Mouse (Mus musculus) intestine, embryonic 14.5 days (tissue): ENCODE data around the gene Zfp30. TPM values are rescaled to one million over a fixed set of nuclear protein-coding genes. Genes with fewer than 3 reads are reported as not detected.

Experiments used
- microRNA counts: library from miRNA; unstranded; fragments of <30 nt; microRNA quantifications from one replicate; lab custom pipeline; 2016
- microRNA-seq: library from miRNA; unstranded; fragments of <30 nt; microRNA quantifications from one replicate; pipeline ENCODE4, GENCODE M21; 2016
- polyA plus RNA-seq: library from polyadenylated mRNA; unstranded; fragments of >200 nt; fragmentation: Nextera tagmentation; extraction: Ambion mirVana; gene quantifications from 2 replicates; pipeline ENCODE4 v1.2.1, GENCODE M21; 2014

The Zfp30 gene
- polyA plus RNA-seq, 1 experiment from 2014 or later = 6.9 TPM

MicroRNAs within 50 kb of the gene (microRNA counts, 519-probe panel; counts per million panel counts)
- not detected for microRNA mmu-miR-1964 (lab: Ali Mortazavi, UCI)

Small RNAs within 50 kb of the gene (microRNA-seq; reads per million reads assigned to microRNA genes)
- 3.6 reads per million, percentile 30 among the genes with 10 or more reads in this experiment for gene Mir1964

Other genes with a start within 250 kb of the Zfp30 start
- gene Catsperg2, start 57.0 kb upstream of the Zfp30 start, polyA plus RNA-seq = not detected in 2 replicates
- gene Zfp84, start 15.4 kb upstream of the Zfp30 start, polyA plus RNA-seq = 12.3 and 12.8 TPM in 2 replicates
- 11.9 and 15.4 TPM in 2 replicates for gene Zfp790, start 32.1 kb downstream of the Zfp30 start, polyA plus RNA-seq
- gene Zfp940, start 69.7 kb downstream of the Zfp30 start, polyA plus RNA-seq = 5.4 and 7.9 TPM in 2 replicates
- gene Zfp420, start 76.0 kb downstream of the Zfp30 start, polyA plus RNA-seq = 6.8 and 8.4 TPM in 2 replicates
- gene Zfp27, start 122.6 kb downstream of the Zfp30 start, polyA plus RNA-seq = 9.8 and 11.8 TPM in 2 replicates
- 5.4 and 5.6 TPM in 2 replicates for gene Zfp383, start 124.2 kb downstream of the Zfp30 start, polyA plus RNA-seq
- gene Zfp74, start 170.1 kb downstream of the Zfp30 start, polyA plus RNA-seq = 12.8 and 14.7 TPM in 2 replicates
- gene Zfp568, start 200.0 kb downstream of the Zfp30 start, polyA plus RNA-seq = 19.5 and 22.6 TPM in 2 replicates